Mouse (Mus musculus) intestine, embryonic 15.5 days (tissue): ENCODE data around the gene Gm36210. TPM values are rescaled to one million over a fixed set of nuclear protein-coding genes. Genes with fewer than 3 reads are reported as not detected.
A peak's percentile ranks its signal among the peaks of the same experiment; 100 is the strongest.

ENCODE experiments used
- ATAC-seq: fragments of 200-750 bp; cut with Nextera tagmentation; 2 replicates; pipeline ENCODE4 v1.8.0; 2017; ENCODE audit warnings: moderate TSS enrichment, moderate library complexity
- H3K27ac ChIP-seq: fragments of 300-500 bp; sonication (generic); 2 replicates; pipeline ENCODE4 v1.5.1; 2015; ENCODE audit warnings: mild to moderate bottlenecking, inconsistent platforms
- H3K27me3 ChIP-seq: fragments of 300-500 bp; sonication (generic); replicated peaks from 2 replicates; pipeline ENCODE4 v1.6.1; 2015; ENCODE audit warnings: inconsistent platforms
- H3K36me3 ChIP-seq: fragments of 300-500 bp; sonication (generic); 2 replicates; pipeline ENCODE4 v1.6.1; 2015; ENCODE audit warnings: inconsistent platforms
- H3K4me1 ChIP-seq: fragments of 300-500 bp; sonication (generic); replicated peaks from 2 replicates; pipeline ENCODE4 v1.6.1; 2015; ENCODE audit warnings: inconsistent platforms
- H3K4me2 ChIP-seq: fragments of 300-500 bp; sonication (generic); replicated peaks from 2 replicates; pipeline ENCODE4 v1.6.1; 2015; ENCODE audit warnings: mild to moderate bottlenecking, inconsistent platforms
- H3K4me3 ChIP-seq: fragments of 300-500 bp; sonication (generic); replicated peaks from 2 replicates; pipeline ENCODE4 v1.5.1; 2015; ENCODE audit warnings: inconsistent platforms
- H3K9ac ChIP-seq: fragments of 300-500 bp; sonication (generic); 2 replicates; pipeline ENCODE4 v1.6.1; 2015; ENCODE audit warnings: inconsistent platforms
- H3K9me3 ChIP-seq: fragments of 300-500 bp; sonication (generic); 2 replicates; pipeline ENCODE4 v1.6.1; 2016; ENCODE audit warnings: inconsistent platforms
- WGBS: fragments of 180-500 bp; shearing (Covaris S2); methylation state at CpG from one replicate; pipeline ENCODE4 v1.1.7; 2015; 5-methylcytosine and 5-hydroxymethylcytosine counted together
- polyA plus RNA-seq: library from polyadenylated mRNA; unstranded; fragments of >200 nt; fragmentation: Nextera tagmentation; extraction: Ambion mirVana; gene quantifications from 2 replicates; pipeline ENCODE4 v1.2.1, GENCODE M21; 2015

The Gm36210 gene
- polyA plus RNA-seq, 1 experiment from 2014 or later = not detected

DNA sequence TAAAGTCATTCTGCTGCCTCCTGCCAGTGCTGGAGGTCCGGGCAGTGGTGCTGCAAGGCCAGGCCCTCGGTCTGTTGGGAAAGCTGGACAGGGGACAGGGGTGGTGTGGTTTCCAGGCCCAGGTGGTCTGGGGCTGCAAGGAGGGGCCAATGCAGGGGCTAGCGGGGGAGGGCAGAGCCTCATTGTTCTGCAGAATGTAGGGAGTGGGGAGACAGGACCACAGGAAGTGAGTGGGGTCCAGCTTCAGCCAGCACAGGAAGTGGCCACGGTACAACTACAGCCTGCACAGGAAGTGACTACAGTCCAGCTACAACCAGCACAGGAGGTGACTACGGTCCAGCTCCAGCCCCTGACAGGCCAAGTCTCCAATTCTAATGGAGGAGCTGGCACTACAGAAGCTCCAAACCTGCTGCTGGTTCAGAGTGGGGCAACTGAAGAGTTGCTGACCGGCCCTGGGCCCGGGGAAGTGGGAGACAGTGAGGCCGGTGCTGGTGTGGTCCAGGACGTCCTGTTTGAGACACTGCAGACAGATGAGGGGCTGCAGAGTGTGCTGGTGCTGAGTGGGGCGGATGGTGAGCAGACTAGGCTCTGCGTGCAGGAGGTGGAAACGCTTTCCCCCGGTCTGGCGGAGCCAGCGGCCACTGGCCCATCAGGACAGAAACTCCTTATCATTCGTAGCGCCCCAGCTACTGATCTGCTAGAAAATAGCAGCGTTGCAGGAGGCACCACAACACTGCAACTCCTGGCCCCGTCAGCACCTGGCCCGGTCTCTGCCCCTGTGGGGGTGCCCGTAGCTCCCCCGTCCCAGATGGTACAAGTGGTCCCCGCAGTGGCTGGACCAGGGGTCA lies 14.9 kb upstream of the Gm36210 start:
- no peak for ATAC-seq
- H3K27me3 ChIP-seq = no peaks in the 10 kb centered on the region
- no peaks in the 10 kb centered on the region for H3K9me3 ChIP-seq
- H3K4me1 ChIP-seq = peaks cover 45% of the 10 kb centered on the region
- peaks cover 28% of the 10 kb centered on the region for H3K36me3 ChIP-seq
- H3K9ac ChIP-seq = no peak overlapping the region; the same call in 1 of the 2 replicates
- 62% methylated on average over 23 of the region's 23 CpGs for WGBS
- 0 out of 2 replicates have a peak overlapping the region, but pooled peaks have one; percentile 32 for H3K27ac ChIP-seq
- H3K4me2 ChIP-seq = peak overlapping the region; percentile 17; the same call in 1 of the 2 replicates
- H3K4me3 ChIP-seq = no peak overlapping the region

GRCm38 (mm10) chr7:4920496-4920895 lies 14.2 kb upstream of the Gm36210 start:
- Histone ChIP-seq H3K9me3 (no peaks in the 10 kb centered on the region), H3K4me1 (peaks cover 39% of the 10 kb centered on the region), H3K4me2 (no peak overlapping the region), H3K27ac (no peak overlapping the region), H3K36me3 (peaks cover 28% of the 10 kb centered on the region), H3K9ac (no peak overlapping the region), H3K4me3 (no peak overlapping the region), H3K27me3 (no peaks in the 10 kb centered on the region)
- WGBS = 90% methylated on average over 19 of the region's 19 CpGs
- ATAC-seq = no peak

GRCm38 (mm10) chr7:4919971-4920370 lies 13.7 kb upstream of the Gm36210 start:
- no peak overlapping the region for H3K27ac ChIP-seq
- H3K27me3 ChIP-seq = no peaks in the 10 kb centered on the region
- peaks cover 36% of the 10 kb centered on the region for H3K4me1 ChIP-seq
- no peak overlapping the region for H3K4me2 ChIP-seq
- no peak overlapping the region for H3K9ac ChIP-seq
- H3K4me3 ChIP-seq = no peak overlapping the region
- 90% methylated on average over 21 of the region's 21 CpGs for WGBS
- H3K36me3 ChIP-seq = peaks cover 28% of the 10 kb centered on the region
- ATAC-seq = no peak
- no peaks in the 10 kb centered on the region for H3K9me3 ChIP-seq

DNA sequence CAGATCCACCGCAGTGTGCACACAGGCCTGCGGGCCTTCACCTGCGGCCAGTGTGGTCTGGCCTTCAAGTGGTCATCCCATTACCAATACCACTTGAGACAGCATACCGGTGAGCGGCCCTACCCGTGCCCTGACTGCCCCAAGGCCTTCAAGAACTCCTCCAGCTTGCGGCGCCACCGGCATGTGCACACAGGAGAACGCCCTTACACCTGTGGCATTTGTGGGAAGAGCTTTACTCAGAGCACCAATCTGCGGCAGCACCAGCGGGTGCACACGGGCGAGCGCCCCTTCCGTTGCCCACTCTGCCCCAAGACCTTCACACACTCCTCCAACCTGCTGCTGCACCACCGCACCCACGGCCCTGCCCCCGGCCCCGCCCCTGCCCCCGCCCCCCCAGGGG lies 12.8 kb upstream of the Gm36210 start:
- Histone ChIP-seq H3K4me1 (peaks cover 35% of the 10 kb centered on the region), H3K9ac (no peak overlapping the region), H3K27me3 (no peaks in the 10 kb centered on the region), H3K36me3 (peaks cover 28% of the 10 kb centered on the region), H3K4me3 (no peak overlapping the region), H3K4me2 (no peak overlapping the region), H3K27ac (no peak overlapping the region), H3K9me3 (no peaks in the 10 kb centered on the region)
- 85% methylated on average over 21 of the region's 21 CpGs for WGBS
- no peak for ATAC-seq

DNA sequence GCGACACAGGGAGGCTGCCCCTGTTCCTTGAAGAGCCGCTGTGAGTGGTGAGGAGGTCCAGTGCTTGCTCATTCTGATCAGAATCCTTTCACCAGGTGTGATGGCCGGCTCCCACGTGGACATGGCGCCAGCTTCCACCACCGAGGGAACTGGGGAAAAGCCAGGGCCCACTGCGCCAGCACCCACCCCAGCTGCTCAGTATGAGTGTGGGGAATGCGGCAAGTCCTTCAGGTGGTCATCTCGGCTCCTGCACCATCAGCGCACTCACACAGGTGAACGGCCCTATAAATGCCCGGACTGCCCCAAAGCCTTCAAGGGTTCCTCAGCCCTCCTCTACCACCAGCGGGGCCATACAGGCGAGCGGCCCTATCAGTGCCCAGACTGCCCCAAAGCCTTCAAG lies 12.4 kb upstream of the Gm36210 start:
- WGBS = 92% methylated on average over 15 of the region's 15 CpGs
- ATAC-seq = no peak
- Histone ChIP-seq H3K4me1 (peaks cover 31% of the 10 kb centered on the region), H3K36me3 (peaks cover 28% of the 10 kb centered on the region), H3K27ac (no peak overlapping the region), H3K4me3 (no peak overlapping the region), H3K9ac (no peak overlapping the region), H3K27me3 (no peaks in the 10 kb centered on the region), H3K9me3 (no peaks in the 10 kb centered on the region), H3K4me2 (no peak overlapping the region)

GRCm38 (mm10) chr7:4917494-4917893 lies 11.2 kb upstream of the Gm36210 start:
- Histone ChIP-seq H3K27me3 (no peaks in the 10 kb centered on the region), H3K4me1 (peaks cover 19% of the 10 kb centered on the region), H3K9ac (no peak overlapping the region), H3K4me3 (no peak overlapping the region), H3K27ac (no peak overlapping the region), H3K9me3 (no peaks in the 10 kb centered on the region), H3K36me3 (peaks cover 28% of the 10 kb centered on the region), H3K4me2 (no peak overlapping the region)
- WGBS = 74% methylated on average over 2 of the region's 2 CpGs
- no peak for ATAC-seq

DNA sequence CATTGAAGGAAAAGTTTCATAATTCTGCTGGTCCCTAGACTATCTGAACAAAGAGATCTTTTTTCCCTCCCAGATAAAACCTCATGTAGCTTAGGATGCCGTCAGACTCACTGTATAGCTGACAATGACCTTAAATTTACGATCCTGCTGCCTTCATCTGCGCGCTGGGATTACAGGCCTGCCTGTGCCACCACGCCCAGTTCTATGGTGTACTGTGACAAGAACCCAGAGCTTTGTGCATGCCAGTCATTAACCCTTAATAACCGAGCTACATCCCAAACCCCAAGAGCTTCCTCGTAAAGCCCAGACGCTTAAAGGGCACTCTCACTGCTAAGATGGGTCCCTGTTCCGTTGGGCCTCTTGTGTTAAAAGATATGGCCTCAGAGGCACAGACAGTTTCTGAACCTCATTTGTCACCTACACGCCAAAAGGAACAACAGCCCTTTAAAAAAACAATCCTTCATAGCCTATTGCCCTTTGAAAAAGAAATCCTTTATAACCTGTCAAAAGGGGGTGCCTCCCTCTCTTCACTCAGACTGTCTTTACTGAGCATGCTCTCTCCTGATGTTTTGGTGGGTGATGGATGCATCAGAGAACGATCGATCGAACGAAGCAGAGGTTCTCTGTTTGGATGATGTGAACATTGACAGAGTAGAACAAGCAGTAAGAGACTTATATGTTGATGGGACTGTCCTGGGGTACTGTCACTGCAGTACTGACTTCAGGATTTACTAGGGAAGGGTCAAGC lies 9.5 kb upstream of the Gm36210 start:
- WGBS = 15% methylated on average over 14 of the region's 14 CpGs
- peak overlapping the region; percentile 64 for H3K4me2 ChIP-seq
- H3K4me1 ChIP-seq = peaks cover 13% of the 10 kb centered on the region
- no peaks in the 10 kb centered on the region for H3K27me3 ChIP-seq
- peak overlapping the region; percentile 94 for H3K27ac ChIP-seq
- peak overlapping the region; percentile 61 for H3K4me3 ChIP-seq
- peak; percentile 71 for ATAC-seq
- H3K36me3 ChIP-seq = peaks cover 22% of the 10 kb centered on the region
- H3K9me3 ChIP-seq = no peaks in the 10 kb centered on the region
- H3K9ac ChIP-seq = peak overlapping the region; percentile 77

- peak; percentile 94 for ATAC-seq
- no peaks in the 10 kb centered on the region for H3K9me3 ChIP-seq
- WGBS = 0% methylated on average over 53 of the region's 56 CpGs
These were observed 8.8 kb upstream of the Gm36210 start, which contains the start of gene Zfp628 for GRCm38 (mm10) chr7:4915007-4915665. Zfp628 (plus strand) TSS chr7:4915217.

DNA sequence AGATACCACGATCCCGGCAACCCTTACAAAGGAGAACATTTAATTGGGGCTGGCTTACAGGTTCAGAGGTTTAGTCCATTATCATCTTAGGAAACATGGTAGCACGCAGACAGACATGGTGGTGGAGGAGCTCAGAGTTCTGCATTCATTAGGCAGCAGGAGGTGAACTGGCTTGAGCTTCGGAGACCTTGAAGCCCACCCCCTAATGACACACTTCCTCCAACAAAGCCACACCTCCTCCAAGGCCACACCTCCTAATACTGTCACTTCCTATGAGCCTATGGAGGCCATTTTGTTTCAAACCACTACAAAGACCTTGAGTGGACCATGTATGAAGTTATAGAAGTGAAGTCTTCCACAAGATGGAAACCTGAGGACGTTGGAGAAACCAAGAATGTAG lies 5.9 kb upstream of the Gm36210 start:
- H3K36me3 ChIP-seq = no peaks in the 10 kb centered on the region
- H3K27me3 ChIP-seq = no peaks in the 10 kb centered on the region
- no peak overlapping the region for H3K9ac ChIP-seq
- peaks cover 13% of the 10 kb centered on the region for H3K4me1 ChIP-seq
- H3K27ac ChIP-seq = no peak overlapping the region
- no peak overlapping the region for H3K4me2 ChIP-seq
- ATAC-seq = no peak
- no peaks in the 10 kb centered on the region for H3K9me3 ChIP-seq
- 57% methylated on average over 5 of the region's 5 CpGs for WGBS
- no peak overlapping the region for H3K4me3 ChIP-seq

More at GRCm38 (mm10) chr7:4915007-4915665, 8.8 kb upstream of the Gm36210 start, which contains the start of gene Zfp628:
- Histone ChIP-seq H3K27ac (peak within 1 kb of the TSS; percentile 94), H3K9ac (peak within 1 kb of the TSS; percentile 77), H3K36me3 (peaks cover 18% of the 10 kb centered on the region), H3K4me3 (peak within 1 kb of the TSS; percentile 61), H3K27me3 (no peaks in the 10 kb centered on the region), H3K4me2 (peak within 1 kb of the TSS; percentile 64), H3K4me1 (peaks cover 13% of the 10 kb centered on the region)

GRCm38 (mm10) chr7:4911561-4911960 lies 5.2 kb upstream of the Gm36210 start:
- H3K4me2 ChIP-seq = no peak overlapping the region
- ATAC-seq = no peak
- H3K36me3 ChIP-seq = no peaks in the 10 kb centered on the region
- no peaks in the 10 kb centered on the region for H3K27me3 ChIP-seq
- WGBS = 25% methylated on average over 9 of the region's 9 CpGs
- H3K4me3 ChIP-seq = no peak overlapping the region
- no peaks in the 10 kb centered on the region for H3K9me3 ChIP-seq
- H3K27ac ChIP-seq = no peak overlapping the region
- H3K4me1 ChIP-seq = peaks cover 9% of the 10 kb centered on the region
- no peak overlapping the region for H3K9ac ChIP-seq

DNA sequence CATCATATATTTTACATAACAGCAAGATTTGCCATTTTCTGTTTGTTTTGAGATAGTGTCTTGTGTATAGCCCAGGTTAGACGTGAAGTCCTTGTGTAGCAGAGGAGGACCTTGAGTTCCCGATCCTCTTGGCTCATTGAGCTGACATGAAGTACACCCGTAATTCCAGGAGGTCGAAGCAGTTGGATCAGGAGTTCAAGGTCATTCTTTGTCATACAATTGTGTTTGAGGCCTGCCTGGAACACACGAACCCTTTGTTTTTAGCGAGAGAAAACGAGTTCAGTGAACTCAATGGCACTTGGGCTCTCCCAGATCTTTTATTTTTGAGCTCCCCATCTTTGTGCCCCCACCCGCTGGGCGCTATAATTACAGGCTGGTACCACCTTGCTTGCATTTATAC lies 3.9 kb downstream of the Gm36210 start:
- 0 out of 2 replicates have a peak, but pooled peaks cover 4% of the 10 kb centered on the region for H3K27me3 ChIP-seq
- H3K9me3 ChIP-seq = peaks cover 3% of the 10 kb centered on the region; the same call in 1 of the 2 replicates
- H3K4me1 ChIP-seq = peaks cover 6% of the 10 kb centered on the region; the same call in 1 of the 2 replicates

DNA sequence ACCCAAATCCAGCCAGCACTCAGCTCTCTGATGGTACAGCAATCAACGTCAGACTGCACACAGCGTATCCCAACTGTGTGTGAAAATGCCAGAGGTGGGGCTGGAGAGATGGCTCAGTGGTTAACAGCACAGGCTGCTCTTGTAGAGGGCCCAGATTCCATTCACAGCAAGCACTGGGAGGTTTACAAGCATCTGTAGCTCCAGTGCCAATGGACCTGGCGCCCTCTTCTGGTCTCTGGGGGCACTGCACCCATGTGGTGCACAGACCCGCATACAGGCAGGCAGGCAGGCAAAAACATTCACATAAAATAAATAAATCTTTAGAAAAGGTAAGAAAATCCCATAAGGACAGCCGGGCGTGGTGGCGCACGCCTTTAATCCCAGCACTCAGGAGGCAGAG lies 5.1 kb downstream of the Gm36210 start:
- ATAC-seq = no peak
- Histone ChIP-seq H3K36me3 (no peaks in the 10 kb centered on the region), H3K4me1 (peaks cover 6% of the 10 kb centered on the region; the same call in 1 of the 2 replicates), H3K4me3 (no peak overlapping the region), H3K4me2 (no peak overlapping the region), H3K9me3 (peaks cover 3% of the 10 kb centered on the region; the same call in 1 of the 2 replicates), H3K27me3 (0 out of 2 replicates have a peak, but pooled peaks cover 4% of the 10 kb centered on the region), H3K27ac (no peak overlapping the region), H3K9ac (no peak overlapping the region)
- 60% methylated on average over 8 of the region's 8 CpGs for WGBS

More for the DNA sequence above, 3.9 kb downstream of the Gm36210 start:
- Histone ChIP-seq H3K4me2 (no peak overlapping the region), H3K36me3 (no peaks in the 10 kb centered on the region), H3K9ac (no peak overlapping the region), H3K27ac (no peak overlapping the region), H3K4me3 (no peak overlapping the region)
- no peak for ATAC-seq
- WGBS = 75% methylated on average over 9 of the region's 9 CpGs
